Mouse (Mus musculus) T-helper 1 cell (primary cell): ENCODE data around the gene Capn15.

Experiments used
- in situ Hi-C: fragments of 300-600 bp; cut with MboI, MseI; formaldehyde crosslinking; loops from one replicate; pipeline ENCODE4 v1.15.1; 2025; ENCODE audit warnings: high pct_unique_total_duplicates

The Capn15 gene

DNA sequence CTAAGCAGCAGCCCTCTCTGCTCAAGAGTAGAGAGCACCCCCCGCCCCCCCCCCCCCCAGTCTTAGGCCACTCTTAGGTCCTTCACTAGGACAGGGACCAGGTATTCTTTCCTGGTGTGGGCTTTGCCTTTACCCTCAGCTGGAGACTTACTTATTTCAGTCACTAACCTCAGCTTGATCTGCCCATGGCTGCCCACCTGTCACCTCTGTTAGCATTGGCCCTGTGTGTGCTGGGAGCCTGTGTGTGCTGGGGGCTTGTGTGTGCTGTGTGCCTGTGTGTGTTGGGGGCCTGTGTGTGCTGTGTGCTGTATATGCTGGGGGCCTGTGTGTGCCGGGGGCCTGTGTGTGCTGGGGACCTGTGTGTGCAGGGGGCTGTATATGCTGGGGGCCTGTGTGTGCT lies 30.9 kb downstream of the Capn15 start:
- in situ Hi-C loops, result no loop called here

GRCm38 (mm10) chr17:25953161-25953560 lies 32.4 kb downstream of the Capn15 start:
- in situ Hi-C loops, result no loop called here

- in situ Hi-C loops, result no loop called here
These were observed 33.6 kb downstream of the Capn15 start, which contains the start of gene A930017K11Rik for GRCm38 (mm10) chr17:25951803-25952623. Gene A930017K11Rik (minus strand): TSS chr17:25952565.

- in situ Hi-C loops, result no loop called here
These were observed 34.3 kb downstream of the Capn15 start for GRCm38 (mm10) chr17:25951225-25951802.

DNA sequence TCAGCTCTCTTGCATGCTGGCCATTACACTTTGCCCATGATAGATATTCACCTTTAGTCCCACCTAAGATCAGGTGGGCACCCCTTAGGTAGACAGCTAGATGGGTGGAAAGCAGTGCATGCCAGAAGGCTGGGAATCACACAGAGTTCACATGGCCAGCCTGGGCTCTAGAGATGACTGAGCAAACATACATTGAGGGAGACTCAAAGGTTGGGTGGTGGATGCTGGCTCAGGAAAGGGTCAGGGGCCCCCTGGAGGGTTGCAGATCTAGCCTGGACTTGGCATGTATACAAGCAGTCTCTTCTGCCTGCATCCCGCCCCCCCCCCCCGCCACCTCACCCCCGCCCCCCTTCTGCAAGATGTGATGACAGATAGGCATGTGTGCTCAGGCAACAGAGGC lies 34.9 kb downstream of the Capn15 start:
- in situ Hi-C loops, result no loop called here

- in situ Hi-C loops, result no loop called here
These were observed 35.6 kb downstream of the Capn15 start for GRCm38 (mm10) chr17:25949981-25950380.

DNA sequence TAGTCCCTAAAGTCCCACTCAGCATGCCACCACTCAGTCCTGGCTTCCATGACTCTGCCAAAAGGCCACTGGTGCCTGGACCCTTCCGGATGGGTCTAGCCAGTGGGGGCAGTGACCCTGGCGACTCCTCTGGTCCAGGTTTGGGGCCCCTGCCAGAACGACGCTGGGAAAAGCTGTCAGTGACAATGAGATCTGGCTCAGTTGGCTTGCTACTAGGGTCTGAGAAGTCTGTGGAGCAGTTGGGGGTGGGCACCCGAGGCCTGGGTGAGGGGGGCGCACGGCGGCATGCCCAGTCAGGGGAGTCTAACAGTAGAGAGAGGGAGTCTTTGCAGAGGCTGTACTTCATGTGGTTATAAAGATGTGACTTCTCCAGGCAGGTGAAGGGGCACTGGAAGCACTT lies 37.5 kb downstream of the Capn15 start:
- in situ Hi-C loops, result no loop called here

DNA sequence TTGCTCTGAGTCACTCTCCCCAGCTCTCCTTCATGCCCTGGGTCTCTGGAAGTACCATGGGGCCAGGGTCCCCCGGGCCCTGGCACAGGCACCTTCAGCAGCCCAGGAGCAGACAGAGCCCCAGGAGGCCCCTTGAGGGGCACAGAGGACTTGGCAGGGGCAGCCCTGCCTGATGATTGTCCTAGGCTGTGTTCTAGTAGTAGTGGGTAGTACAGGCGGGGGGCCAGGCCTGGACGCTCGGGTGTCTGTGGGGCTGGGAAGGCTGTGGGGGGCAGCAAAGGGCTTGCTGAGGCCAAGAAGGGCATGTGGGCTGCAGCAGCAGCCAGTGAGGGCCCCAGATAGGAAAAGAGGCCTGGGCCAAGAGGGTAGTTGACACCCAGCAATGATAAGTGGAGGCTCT lies 38.0 kb downstream of the Capn15 start:
- in situ Hi-C loops, result no loop called here

GRCm38 (mm10) chr17:25946891-25947290 lies 38.7 kb downstream of the Capn15 start:
- in situ Hi-C loops, result no loop called here

- in situ Hi-C loops, result no loop called here
These were observed 39.2 kb downstream of the Capn15 start for GRCm38 (mm10) chr17:25946349-25946748.

DNA sequence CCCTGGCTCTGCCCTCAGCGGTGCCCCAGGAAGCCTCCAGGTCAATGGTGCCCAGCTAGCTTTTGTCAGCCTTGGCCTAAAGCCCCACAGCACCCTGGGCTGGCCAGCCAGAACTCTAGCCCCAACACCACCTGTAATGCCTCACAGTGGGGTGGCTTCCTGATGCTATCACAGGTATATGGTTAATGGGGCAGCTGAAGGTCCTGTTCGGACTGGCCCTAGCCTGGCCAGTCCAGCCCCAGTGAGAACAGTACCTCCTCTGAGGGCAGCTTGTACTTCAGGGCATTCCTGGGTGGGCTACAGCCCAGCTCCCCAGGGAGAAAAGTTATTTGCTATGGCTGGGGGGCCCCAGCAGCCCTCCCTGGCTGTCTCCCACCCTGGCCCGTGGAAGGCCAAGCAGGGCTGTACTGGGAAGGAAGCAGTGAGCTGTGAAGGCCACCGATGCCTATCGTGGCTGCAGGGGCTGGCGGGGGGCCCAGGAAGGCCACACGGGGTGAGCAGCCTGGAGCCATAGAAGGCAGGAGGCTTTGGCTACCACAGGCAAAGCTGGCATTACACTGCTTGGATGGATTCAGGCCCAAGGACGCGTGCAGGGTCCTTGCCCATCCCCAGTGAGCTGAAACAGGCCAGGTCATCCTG lies 40.0 kb downstream of the Capn15 start:
- in situ Hi-C loops, result no loop called here

DNA sequence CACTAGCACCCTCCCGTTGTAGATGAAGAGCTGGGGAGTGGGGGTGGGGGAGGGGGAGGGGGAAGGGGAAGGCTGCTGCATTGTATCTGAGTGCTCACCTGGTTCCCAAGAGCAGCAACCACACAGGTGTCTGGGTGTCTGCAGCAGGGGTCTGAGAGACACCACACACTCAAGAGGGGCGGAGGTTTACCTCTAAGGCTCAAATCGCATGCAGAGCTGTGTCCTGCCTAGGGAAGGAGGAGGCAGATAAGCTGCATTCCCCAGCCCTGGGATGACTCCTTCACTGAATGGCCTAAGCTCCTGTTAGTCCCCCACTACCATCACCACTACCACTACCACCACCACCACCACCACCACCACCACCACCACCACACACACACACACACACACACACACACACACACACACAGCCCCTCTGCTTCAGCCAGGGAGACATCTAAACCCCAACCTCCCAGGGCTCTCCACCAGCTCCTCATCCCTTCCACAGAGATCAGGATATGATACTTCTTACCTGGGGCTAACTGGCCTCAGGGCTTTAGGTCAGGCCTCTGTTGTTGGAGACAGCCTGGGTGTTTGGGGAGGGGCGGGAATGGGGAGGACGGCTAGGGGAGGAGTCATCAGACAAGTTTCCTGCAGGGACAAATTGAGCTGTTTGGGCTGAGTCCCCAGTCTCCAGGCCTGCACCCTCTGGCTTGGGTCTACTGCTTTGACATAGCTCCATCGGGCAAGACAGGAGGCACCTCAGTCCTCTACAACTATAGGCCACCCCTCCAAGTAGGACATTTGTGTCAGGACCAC lies 41.0 kb downstream of the Capn15 start, which contains the start of the genes Pigq and Nhlrc4:
Gene Pigq, minus strand, starts transcription at position 571 of the 798 bp plus-strand sequence.
Gene Nhlrc4, minus strand, starts transcription at position 596 of the 798 bp plus-strand sequence.
- in situ Hi-C loops, result no loop called here

- in situ Hi-C loops, result no loop called here
These were observed 41.8 kb downstream of the Capn15 start for GRCm38 (mm10) chr17:25943769-25944168.

DNA sequence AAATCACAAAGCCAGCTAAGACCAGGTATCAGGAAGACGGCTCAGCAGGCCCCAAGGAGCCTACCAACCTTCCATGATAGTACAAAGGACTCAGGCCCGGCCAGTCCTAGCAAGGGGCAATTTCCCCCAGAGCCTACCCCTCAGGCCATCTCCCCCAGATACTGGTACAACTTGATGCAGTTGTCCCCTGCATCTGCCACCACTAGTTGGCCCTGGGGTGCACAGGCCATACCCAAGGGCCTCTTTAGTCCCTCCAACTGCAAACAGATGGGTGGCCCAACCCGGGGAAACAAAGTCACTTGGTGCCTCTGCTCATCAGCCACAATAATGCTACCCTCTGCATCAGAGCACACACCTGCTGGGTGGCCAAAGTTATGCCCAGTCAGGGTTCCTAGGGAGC lies 42.4 kb downstream of the Capn15 start:
- in situ Hi-C loops, result no loop called here

DNA sequence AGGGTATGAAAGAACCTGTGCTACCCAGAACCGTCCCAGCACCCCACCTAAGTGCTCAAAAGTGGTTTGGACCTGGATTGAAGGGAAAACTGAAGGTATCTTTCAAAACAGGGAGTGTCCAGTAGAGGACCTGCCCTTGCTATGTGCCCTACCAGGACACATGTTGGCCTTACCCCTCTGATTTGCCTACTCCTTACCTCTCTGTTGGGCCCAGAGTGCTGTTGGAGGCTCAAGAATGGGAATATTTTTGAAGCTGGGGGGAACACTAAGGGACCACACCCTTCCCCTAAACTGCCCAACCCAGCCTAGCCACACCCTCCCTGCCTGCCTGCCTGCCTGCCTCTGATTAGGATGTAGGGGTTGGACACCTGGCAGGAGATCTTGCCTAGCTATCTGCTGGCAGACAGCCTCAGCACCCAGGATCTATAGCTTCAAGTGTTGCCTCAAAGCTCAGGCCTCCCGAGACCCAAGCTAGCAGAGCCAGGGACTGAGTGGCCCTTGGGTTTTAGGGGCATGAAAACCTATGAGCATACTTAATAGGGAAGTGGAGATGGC lies 42.9 kb downstream of the Capn15 start:
- in situ Hi-C loops, result no loop called here

DNA sequence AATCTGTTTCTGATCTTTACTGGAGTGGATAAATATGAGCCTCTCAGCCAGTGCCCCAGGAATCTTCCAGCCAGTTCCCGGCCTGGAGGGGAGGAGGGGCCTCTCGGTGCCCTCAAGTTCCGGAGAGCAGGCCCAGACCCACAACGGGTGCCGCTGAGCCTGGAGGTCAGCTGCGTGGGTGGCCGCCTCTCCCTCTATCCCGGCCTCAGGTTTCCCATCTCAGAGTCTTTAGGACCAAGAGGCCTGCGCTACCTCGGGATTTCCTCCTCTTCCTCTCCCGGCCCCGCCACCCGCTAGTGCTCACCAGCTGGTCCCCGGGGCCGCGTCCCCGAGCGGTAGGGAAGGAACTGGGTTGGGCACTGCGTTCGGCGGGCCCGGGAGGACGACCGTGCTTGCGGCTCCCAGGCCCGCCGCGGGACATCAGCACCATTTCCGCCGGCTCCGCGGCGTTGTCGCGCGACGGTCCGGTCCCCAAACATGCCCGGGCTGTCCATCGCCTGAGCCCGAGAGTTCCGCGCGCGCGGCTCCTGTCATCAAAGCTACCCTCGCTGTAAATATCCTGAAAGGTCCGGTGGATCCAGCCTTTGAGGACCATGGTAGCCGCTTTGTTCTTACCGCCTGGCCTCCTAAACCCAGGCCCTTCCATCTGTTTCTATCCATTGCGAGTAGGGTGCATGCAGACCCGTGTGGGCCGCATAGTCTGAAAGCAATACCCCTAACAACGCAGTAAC lies 43.9 kb downstream of the Capn15 start:
- in situ Hi-C loops, result no loop called here

GRCm38 (mm10) chr17:25934526-25934925 lies 51.1 kb downstream of the Capn15 start:
- in situ Hi-C loops, result no loop called here

- in situ Hi-C loops, result no loop called here
These were observed 60.2 kb downstream of the Capn15 start for GRCm38 (mm10) chr17:25925348-25925747.

DNA sequence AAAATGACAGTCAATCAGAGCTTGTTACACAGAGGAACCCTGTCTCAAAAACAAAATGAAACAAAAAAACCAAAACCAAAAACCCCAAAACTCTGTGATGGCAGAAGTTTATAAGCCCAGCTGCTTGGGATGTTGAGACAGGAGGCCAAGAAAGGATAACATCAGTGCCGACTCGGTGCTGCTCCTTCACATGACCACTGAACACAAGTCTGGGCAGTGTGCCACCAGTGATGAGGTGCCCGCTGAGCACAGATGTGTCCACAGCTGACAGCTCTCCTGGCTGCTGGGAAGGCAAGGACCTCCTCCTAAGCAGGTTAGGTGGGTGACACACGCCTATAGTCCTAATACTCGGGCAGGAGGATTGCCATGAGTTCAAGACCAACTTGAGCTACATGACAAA lies 63.5 kb downstream of the Capn15 start:
- in situ Hi-C loops, result no loop called here

DNA sequence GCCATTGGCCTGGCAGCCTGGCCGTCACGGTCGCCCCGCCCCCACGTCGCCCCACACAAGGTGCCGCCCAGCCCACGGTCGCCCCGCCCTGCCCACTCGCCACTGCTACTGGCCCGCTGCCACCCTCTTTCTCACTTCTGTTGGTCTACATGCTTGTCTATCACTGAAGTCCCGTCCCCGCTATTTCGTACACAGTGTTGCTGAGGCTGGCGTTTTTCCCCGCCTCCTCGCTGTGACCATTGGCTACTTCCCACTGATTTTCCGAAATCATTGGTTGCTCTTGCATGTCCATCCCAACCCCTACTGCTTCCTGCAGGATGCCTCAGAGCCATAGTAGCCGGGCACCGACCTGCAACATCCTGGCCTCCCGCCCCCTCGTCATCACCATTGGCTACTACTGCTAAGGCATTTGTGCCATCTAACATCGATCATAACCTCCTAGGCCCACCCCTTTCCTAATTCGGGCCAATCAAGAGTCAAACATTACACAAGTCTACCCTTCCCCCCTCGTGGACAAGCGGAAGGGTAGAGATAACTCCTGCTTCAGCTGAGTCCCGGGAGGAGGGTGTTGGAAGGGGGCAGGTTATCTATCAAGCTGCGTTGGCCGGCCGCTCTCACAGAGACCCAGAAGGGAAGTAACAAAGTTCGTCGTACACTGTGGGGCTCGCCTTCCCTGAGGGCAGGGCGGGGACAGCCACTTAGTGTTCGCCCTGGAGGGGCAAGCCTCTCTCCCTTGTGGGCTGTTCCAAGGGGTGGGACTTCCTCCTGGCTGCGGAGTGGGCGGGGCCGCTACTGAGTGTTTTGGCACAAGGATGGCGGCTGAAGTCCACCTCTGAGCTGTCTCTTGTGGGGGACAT lies 65.6 kb downstream of the Capn15 start:
- in situ Hi-C loops, result no loop called here
